21 mouse cellular contexts compared by ENCODE assay signal in genomic region chr1:185342441-185342840, GRCm38 (mm10). TPM values are rescaled to one million over a fixed set of nuclear protein-coding genes. Genes with fewer than 3 reads are reported as not detected.
A peak's percentile ranks its signal among the peaks of the same experiment; 100 is the strongest.
DNase-seq lines count a peak whose midpoint lies in the region; ATAC-seq and TF ChIP-seq lines count a peak whose summit lies in the region.
"Had no signal": no experiment of that assay in that cellular context is flagged by ENCODE, and none has a peak within 500 bp of the region (broad histone marks: within the 10 kb centered on the region; RNA-seq: fewer than 3 reads in every experiment).

No protein-coding gene starts in this region.

- H3K4me2 ChIP-seq in stomach, postnatal 0 days (replicated peaks; ENCODE audit: low read depth): no peak overlapping the region
- H3K4me2 ChIP-seq: embryonic facial prominence, embryonic 15.5 days; limb, embryonic 13.5 days; liver, embryonic 12.5 days; neural tube, embryonic 15.5 days had no signal

- no peak for ATAC-seq in stomach, postnatal 0 days (ENCODE audit: low FRiP score, low TSS enrichment)
- ATAC-seq: intestine, postnatal 0 days; liver, embryonic 12.5 days had no signal

- WGBS in stomach, postnatal 0 days: 95% methylated on average over 4 of the region's 4 CpGs

- DNase-seq in heart, adult 11 months: peak; percentile 46
- DNase-seq in heart, adult 9 months (ENCODE audit: low spot score in 2 of 2): no peak
- DNase-seq in brain, embryonic 14.5 days (ENCODE audit: low read depth): peak; percentile 66
- DNase-seq in cerebellum, adult 18-20 months: peak; percentile 57 to 66
- peak; percentile 41 to 45 for DNase-seq in cerebellum, postnatal 36 days
- DNase-seq in thymus, postnatal 0 days (ENCODE audit: low spot score): no peak
- no peak for DNase-seq in stomach, postnatal 0 days (ENCODE audit: low spot score)
- no peak for DNase-seq in adrenal gland, adult 18-20 months (ENCODE audit: low spot score in 2 of 2)
- DNase-seq: adrenal gland, postnatal 14 days; heart, postnatal 4 days; kidney, postnatal 36 days; lung, adult 18-20 months; lung, postnatal 10 days; thymus, adult 2 months had no signal

- H3K27ac ChIP-seq in stomach, postnatal 0 days (replicated peaks): no peak overlapping the region
- H3K27ac ChIP-seq: embryonic facial prominence, embryonic 15.5 days; heart, embryonic 10.5 days; limb, embryonic 13.5 days; liver, embryonic 12.5 days; midbrain, embryonic 10.5 days; neural tube, embryonic 15.5 days had no signal

- no peaks in the 10 kb centered on the region for H3K27me3 ChIP-seq in stomach, postnatal 0 days (ENCODE audit: control insufficient read depth, insufficient read depth, low read length)
- H3K27me3 ChIP-seq: embryonic facial prominence, embryonic 15.5 days; limb, embryonic 13.5 days; liver, embryonic 12.5 days; neural tube, embryonic 15.5 days had no signal

- TF ChIP-seq EP300 in stomach, postnatal 0 days (optimal IDR thresholded peaks at IDR 0.05): no peak

- TF ChIP-seq POLR2A in brain, embryonic 14.5 days (IDR thresholded peaks at IDR 0.05; ENCODE audit: borderline replicate concordance, extremely low read depth, insufficient read depth, insufficient read length, poor library complexity, severe bottlenecking): no peak

- H3K4me3 ChIP-seq in stomach, postnatal 0 days (ENCODE audit: low read depth, low read length): no peak overlapping the region
- H3K4me3 ChIP-seq: embryonic facial prominence, embryonic 15.5 days; heart, embryonic 10.5 days; limb, embryonic 13.5 days; liver, embryonic 12.5 days; midbrain, embryonic 10.5 days; neural tube, embryonic 15.5 days had no signal

- peaks cover 10% of the 10 kb centered on the region for H3K36me3 ChIP-seq in stomach, postnatal 0 days (ENCODE audit: control insufficient read depth, insufficient read depth, low read length)

- TF ChIP-seq CTCF in brain, embryonic 14.5 days (IDR thresholded peaks at IDR 0.05; ENCODE audit: borderline replicate concordance, extremely low read depth, insufficient read depth, insufficient read length): no peak
- TF ChIP-seq CTCF in stomach, postnatal 0 days (IDR thresholded peaks at IDR 0.05; ENCODE audit: low read depth): no peak

- H3K9me3 ChIP-seq in stomach, postnatal 0 days (ENCODE audit: control insufficient read depth, low read length): no peaks in the 10 kb centered on the region
- H3K9me3 ChIP-seq: embryonic facial prominence, embryonic 15.5 days; heart, embryonic 10.5 days; limb, embryonic 13.5 days; liver, embryonic 12.5 days; midbrain, embryonic 10.5 days; neural tube, embryonic 15.5 days had no signal

- H3K9ac ChIP-seq in stomach, postnatal 0 days (ENCODE audit: low read length): no peak overlapping the region
- H3K9ac ChIP-seq: embryonic facial prominence, embryonic 15.5 days; limb, embryonic 13.5 days; liver, embryonic 12.5 days; neural tube, embryonic 15.5 days had no signal

- H3K4me1 ChIP-seq in stomach, postnatal 0 days (replicated peaks; ENCODE audit: control insufficient read depth, insufficient read depth): no peaks in the 10 kb centered on the region
- H3K4me1 ChIP-seq: embryonic facial prominence, embryonic 15.5 days; limb, embryonic 13.5 days; liver, embryonic 12.5 days; midbrain, embryonic 10.5 days; neural tube, embryonic 15.5 days had no signal

RNA-seq across cellular contexts. Expression of gene Bpnt1, which starts 10.5 kb away (rescaled TPM):
- polyA plus RNA-seq in brain, embryonic 14.5 days (2012; rRNA removed): 39.6 and 41.8 TPM in 2 replicates
- 23.9 and 25.4 TPM in 2 replicates for polyA plus RNA-seq in thymus, postnatal 0 days (2015; fragmentation: Nextera tagmentation; extraction: Ambion mirVana)
- polyA plus RNA-seq in stomach, postnatal 0 days (2015; fragmentation: Nextera tagmentation; extraction: Ambion mirVana): 61.8 and 64.0 TPM in 2 replicates
- total RNA-seq in adrenal gland, adult 18-20 months (2021): 100 to 1,000 TPM; 116 to 119 TPM

RNA-seq across cellular contexts. Expression of gene Iars2, which starts 13.2 kb away (rescaled TPM):
- 18.2 and 18.9 TPM in 2 replicates for polyA plus RNA-seq in brain, embryonic 14.5 days (2012; rRNA removed)
- polyA plus RNA-seq in thymus, postnatal 0 days (2015; fragmentation: Nextera tagmentation; extraction: Ambion mirVana): 28.7 and 31.3 TPM in 2 replicates
- polyA plus RNA-seq in stomach, postnatal 0 days (2015; fragmentation: Nextera tagmentation; extraction: Ambion mirVana): 25.5 and 26.6 TPM in 2 replicates
- 10 to 100 TPM; 80.4 to 92.5 TPM for total RNA-seq in adrenal gland, adult 18-20 months (2021)

RNA-seq across cellular contexts. Expression of gene Eprs, which starts 20.4 kb away (rescaled TPM):
- polyA plus RNA-seq in brain, embryonic 14.5 days (2012; rRNA removed): 26.4 and 44.5 TPM in 2 replicates
- polyA plus RNA-seq in thymus, postnatal 0 days (2015; fragmentation: Nextera tagmentation; extraction: Ambion mirVana): 89.9 and 99.2 TPM in 2 replicates
- polyA plus RNA-seq in stomach, postnatal 0 days (2015; fragmentation: Nextera tagmentation; extraction: Ambion mirVana): 58.0 and 68.5 TPM in 2 replicates
- total RNA-seq in adrenal gland, adult 18-20 months (2021): 100 to 1,000 TPM; 216 to 332 TPM

Comparison
In these comparisons a context has a peak if more than half of its experiments do, and no peak if none do; other contexts are left out.
1. DNase-seq: peak in heart, adult 11 months (single experiment), brain, embryonic 14.5 days (single experiment), cerebellum, adult 18-20 months (2 of 2) and cerebellum, postnatal 36 days (2 of 2); none in heart, adult 9 months (0 of 2), thymus, postnatal 0 days (single experiment), stomach, postnatal 0 days (single experiment) and adrenal gland, adult 18-20 months (0 of 2).